Mouse (Mus musculus) embryonic facial prominence, embryonic 14.5 days (tissue): ENCODE data around the gene Bfar. TPM values are rescaled to one million over a fixed set of nuclear protein-coding genes. Genes with fewer than 3 reads are reported as not detected.
"Not testable (repeated sequence)": the region's sequence is repeated elsewhere in the genome, so short reads cannot be mapped to it uniquely, and the experiment has no call there.

Experiments
- ATAC-seq: fragments of 200-750 bp; cut with Nextera tagmentation; 2 replicates; pipeline ENCODE4 v1.8.0; 2017; ENCODE audit warnings: low read depth, moderate number of reproducible peaks, moderate TSS enrichment
- DNase-seq: peaks from one replicate; pipeline ENCODE4 v3.0.0-alpha.2; 2015; ENCODE audit warnings: low spot score
- H3K27ac ChIP-seq: fragments of 300-500 bp; sonication (generic); replicated peaks from 2 replicates; pipeline ENCODE4 v1.5.1; 2014; ENCODE audit warnings: low read depth, mild to moderate bottlenecking, low read length, moderate library complexity
- H3K27me3 ChIP-seq: fragments of 300-500 bp; sonication (generic); replicated peaks from 2 replicates; pipeline ENCODE4 v1.6.1; 2014; ENCODE audit warnings: low read length; ENCODE audit not compliant: control insufficient read depth, insufficient read depth
- H3K36me3 ChIP-seq: fragments of 300-500 bp; sonication (generic); 2 replicates; pipeline ENCODE4 v1.6.1; 2014; ENCODE audit warnings: low read length, mixed read lengths; ENCODE audit not compliant: control insufficient read depth, insufficient read depth
- H3K4me1 ChIP-seq: fragments of 300-500 bp; sonication (generic); 2 replicates; pipeline ENCODE4 v1.6.1; 2014; ENCODE audit warnings: antibody characterized with exemption, low read length; ENCODE audit not compliant: control insufficient read depth, insufficient read depth
- H3K4me2 ChIP-seq: fragments of 300-500 bp; sonication (generic); 2 replicates; pipeline ENCODE4 v1.6.1; 2014; ENCODE audit warnings: low read depth, mild to moderate bottlenecking, low read length, moderate library complexity, mixed read lengths
- H3K4me3 ChIP-seq: fragments of 300-500 bp; sonication (generic); 2 replicates; pipeline ENCODE4 v1.5.1; 2014; ENCODE audit warnings: low read depth, mild to moderate bottlenecking, low read length
- H3K9ac ChIP-seq: fragments of 300-500 bp; sonication (generic); 2 replicates; pipeline ENCODE4 v1.6.1; 2014; ENCODE audit warnings: low read depth, mild to moderate bottlenecking, low read length, moderate library complexity, mixed read lengths
- H3K9me3 ChIP-seq: fragments of 300-500 bp; sonication (generic); 2 replicates; pipeline ENCODE4 v1.6.1; 2016; ENCODE audit warnings: low read length; ENCODE audit not compliant: control insufficient read depth
- WGBS: fragments of 180-500 bp; shearing (Covaris S2); extraction: QIAGEN DNeasy Blood & Tissue Kit; methylation state at CpG from one replicate; pipeline ENCODE4 v1.1.7; 2014; 5-methylcytosine and 5-hydroxymethylcytosine counted together
- polyA plus RNA-seq: library from polyadenylated mRNA; unstranded; fragments of >200 nt; fragmentation: Nextera tagmentation; extraction: Ambion mirVana; gene quantifications from 2 replicates; pipeline ENCODE4 v1.2.1, GENCODE M21; 2014

The Bfar gene
- 46.5 and 51.9 TPM in 2 replicates for polyA plus RNA-seq

DNA sequence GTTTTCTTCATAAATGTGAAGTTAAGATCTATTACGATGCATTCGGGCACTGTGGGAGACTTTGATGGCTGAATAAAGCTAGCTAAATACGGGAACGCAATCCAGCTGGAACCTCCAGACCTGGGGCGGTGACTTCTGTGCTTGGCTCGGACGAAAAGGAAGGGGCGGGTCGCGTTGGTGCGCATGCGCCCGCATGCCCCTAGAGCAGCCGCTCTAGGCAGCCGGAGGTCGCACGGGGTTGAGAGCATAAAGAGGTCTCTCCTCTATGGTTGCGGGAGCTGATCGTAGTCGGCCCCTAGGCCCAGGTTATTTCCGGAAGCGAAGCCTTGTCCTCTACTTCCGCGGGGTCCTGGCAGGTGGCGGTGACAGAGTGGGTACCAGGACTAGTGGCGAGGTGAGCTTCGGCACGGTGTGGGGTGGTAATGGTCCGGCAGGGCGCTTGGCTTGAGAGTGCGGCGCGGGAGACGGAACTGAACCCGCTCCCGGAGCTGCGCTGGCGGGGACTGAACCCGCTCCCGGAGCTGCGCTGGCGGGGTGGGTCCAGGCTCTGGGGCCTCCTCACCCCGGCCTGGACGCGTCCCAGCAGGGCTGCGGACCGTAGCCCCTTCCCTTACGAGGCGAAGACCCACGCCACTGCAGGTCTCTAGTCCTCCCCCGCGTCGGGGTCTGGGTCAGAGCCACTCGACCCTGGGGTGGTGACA, at the start of gene Bfar, which contains the start of gene 3110001I22Rik:
Gene Bfar, plus strand, starts transcription at position 174 of the 701 bp plus-strand sequence.
Gene 3110001I22Rik, plus strand, starts transcription at position 245 of the 701 bp plus-strand sequence.
- H3K9me3 ChIP-seq, result no peaks in the 10 kb centered on the region
- WGBS, result 0% methylated on average over 41 of the region's 54 CpGs

DNA sequence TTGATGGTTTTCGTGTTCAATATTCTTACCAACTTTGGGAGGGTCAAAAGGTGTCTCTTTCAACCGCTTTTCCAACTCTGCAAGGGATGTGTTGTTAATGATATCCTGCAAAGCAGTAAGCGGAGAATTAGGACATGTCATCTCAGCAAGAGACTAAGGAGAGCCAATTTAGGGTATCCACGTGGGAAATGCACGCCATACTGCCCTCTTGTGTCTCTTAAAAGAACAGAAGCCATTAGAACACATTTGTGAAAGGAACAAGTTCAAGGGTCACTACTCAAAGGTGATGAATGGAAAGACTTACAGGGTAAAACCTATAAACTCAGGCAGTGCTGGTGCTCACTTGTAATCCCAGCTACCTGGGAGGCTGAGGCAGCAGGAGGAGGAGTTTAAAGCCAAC, 43.3 kb upstream of the Bfar start:
- 0 out of 2 replicates have a peak, but pooled peaks cover 3% of the 10 kb centered on the region for H3K9me3 ChIP-seq
- DNase-seq (peak; percentile 22), ATAC-seq (no peak)
- WGBS, result 52% methylated on average over 5 of the region's 5 CpGs
- H3K27me3 ChIP-seq, result no peaks in the 10 kb centered on the region
- no peak overlapping the region for H3K4me2 ChIP-seq
- peaks cover 65% of the 10 kb centered on the region for H3K36me3 ChIP-seq
- H3K4me1 ChIP-seq, result no peaks in the 10 kb centered on the region
- no peak overlapping the region for H3K27ac ChIP-seq
- H3K4me3 ChIP-seq, result no peak overlapping the region
- H3K9ac ChIP-seq, result no peak overlapping the region

More for the DNA sequence above, at the start of gene Bfar, which contains the start of gene 3110001I22Rik:
- Histone ChIP-seq H3K27ac (peak within 1 kb of the TSS; percentile 91), H3K9ac (peak within 1 kb of the TSS; percentile 93), H3K4me3 (peak within 1 kb of the TSS; percentile 98), H3K36me3 (peaks cover 6% of the 10 kb centered on the region), H3K4me2 (peak within 1 kb of the TSS; percentile 74), H3K4me1 (peaks cover 7% of the 10 kb centered on the region), H3K27me3 (no peaks in the 10 kb centered on the region)
- DNase-seq (peak; percentile 98), ATAC-seq (peak; percentile 95)

DNA sequence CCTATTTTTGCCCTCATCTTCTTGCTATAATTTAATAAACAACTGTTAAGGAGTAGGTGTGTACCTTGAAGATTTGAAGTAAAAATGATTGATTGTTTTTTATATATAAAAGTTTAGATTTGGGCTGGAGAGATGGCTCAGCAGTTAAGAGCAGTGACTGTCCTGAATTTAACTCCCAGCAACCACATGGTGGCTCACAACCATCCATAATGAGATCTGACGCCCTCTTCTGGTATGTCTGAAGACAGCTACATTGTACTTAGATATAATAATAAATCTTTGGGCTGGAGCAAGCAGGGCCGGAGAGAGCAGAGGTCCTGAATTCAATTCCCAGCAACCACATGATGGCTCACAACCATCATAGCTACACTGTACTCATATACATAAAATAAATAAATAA, 33.5 kb upstream of the Bfar start:
- DNase-seq, H3K9ac ChIP-seq, ATAC-seq, H3K4me3 ChIP-seq, H3K4me2 ChIP-seq, H3K27me3 ChIP-seq, H3K9me3 ChIP-seq, H3K27ac ChIP-seq, H3K4me1 ChIP-seq: not testable (repeated sequence)
- 60% methylated on average over 2 of the region's 2 CpGs for WGBS
- peaks cover 56% of the 10 kb centered on the region for H3K36me3 ChIP-seq

DNA sequence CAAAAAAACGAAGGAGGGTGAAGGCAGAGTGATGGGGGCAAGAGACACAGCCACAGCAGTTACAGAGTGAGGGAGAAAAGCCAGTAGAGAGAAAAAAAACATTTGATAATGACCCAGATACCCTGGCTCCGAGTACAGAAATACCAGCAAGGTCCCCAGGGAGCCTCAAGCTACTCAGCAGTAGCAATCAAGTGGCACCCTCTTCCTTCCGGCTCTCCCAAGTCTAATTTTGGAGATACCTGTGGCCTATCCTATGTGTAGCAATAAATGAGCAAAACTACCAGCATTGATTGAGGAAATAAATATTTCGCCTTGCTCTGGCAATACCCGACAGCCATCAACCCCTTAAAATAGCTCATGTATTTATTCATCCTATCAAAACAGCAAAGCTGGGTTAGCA, 32.1 kb upstream of the Bfar start:
- ATAC-seq, result no peak
- Histone ChIP-seq H3K27me3 (no peaks in the 10 kb centered on the region), H3K4me2 (no peak overlapping the region), H3K27ac (no peak overlapping the region), H3K4me3 (no peak overlapping the region), H3K36me3 (peaks cover 52% of the 10 kb centered on the region), H3K9me3 (no peaks in the 10 kb centered on the region), H3K4me1 (no peaks in the 10 kb centered on the region), H3K9ac (no peak overlapping the region)
- 77% methylated on average over 5 of the region's 5 CpGs for WGBS
- no peak for DNase-seq

DNA sequence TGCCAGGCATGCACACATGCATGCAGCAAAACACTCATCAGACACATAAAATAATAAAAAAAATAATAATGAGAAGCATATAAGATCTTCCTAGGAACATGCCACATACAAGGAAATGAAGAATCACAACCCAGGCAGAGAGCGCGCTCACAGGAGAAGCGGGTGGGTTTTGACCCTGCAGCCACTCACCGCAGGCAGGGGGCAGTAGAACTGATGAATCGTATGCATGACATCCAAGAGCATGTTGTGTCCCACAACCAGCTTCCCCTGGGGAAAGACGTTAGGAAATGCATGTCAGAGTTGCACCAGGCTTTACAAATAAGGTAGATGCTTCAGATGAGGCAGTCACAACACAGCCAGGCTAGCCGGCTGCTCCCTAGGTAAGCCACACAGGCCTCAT, 31.6 kb upstream of the Bfar start:
- ATAC-seq (no peak), DNase-seq (no peak)
- Histone ChIP-seq H3K4me2 (no peak overlapping the region), H3K36me3 (peaks cover 52% of the 10 kb centered on the region), H3K27ac (no peak overlapping the region), H3K4me3 (no peak overlapping the region), H3K9ac (no peak overlapping the region), H3K27me3 (no peaks in the 10 kb centered on the region), H3K9me3 (no peaks in the 10 kb centered on the region), H3K4me1 (no peaks in the 10 kb centered on the region)
- WGBS, result 79% methylated on average over 7 of the region's 7 CpGs

DNA sequence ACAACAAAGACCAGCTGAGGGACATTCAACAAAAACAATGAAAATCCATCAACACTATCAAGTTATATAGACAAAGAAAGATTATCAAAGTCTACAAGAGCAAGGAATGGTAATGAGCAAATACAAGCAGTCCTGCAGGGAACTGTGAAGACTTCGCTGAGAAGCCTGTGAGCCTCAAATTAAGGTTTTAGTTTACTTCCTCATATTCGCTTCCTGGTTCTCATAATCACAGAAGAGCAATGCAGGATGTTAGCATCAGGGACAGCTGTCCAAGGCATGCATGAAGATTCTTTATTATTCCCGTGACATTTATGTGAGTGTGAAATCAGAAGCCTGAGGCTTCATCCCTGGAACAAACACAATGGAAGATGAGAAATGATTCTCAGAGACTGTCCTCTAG, 27.2 kb upstream of the Bfar start:
- Histone ChIP-seq H3K9me3 (no peaks in the 10 kb centered on the region), H3K4me3 (no peak overlapping the region), H3K36me3 (peaks cover 40% of the 10 kb centered on the region), H3K4me2 (no peak overlapping the region), H3K9ac (no peak overlapping the region), H3K27me3 (no peaks in the 10 kb centered on the region), H3K4me1 (no peaks in the 10 kb centered on the region), H3K27ac (no peak overlapping the region)
- DNase-seq (no peak), ATAC-seq (no peak)
- 72% methylated on average over 3 of the region's 3 CpGs for WGBS

DNA sequence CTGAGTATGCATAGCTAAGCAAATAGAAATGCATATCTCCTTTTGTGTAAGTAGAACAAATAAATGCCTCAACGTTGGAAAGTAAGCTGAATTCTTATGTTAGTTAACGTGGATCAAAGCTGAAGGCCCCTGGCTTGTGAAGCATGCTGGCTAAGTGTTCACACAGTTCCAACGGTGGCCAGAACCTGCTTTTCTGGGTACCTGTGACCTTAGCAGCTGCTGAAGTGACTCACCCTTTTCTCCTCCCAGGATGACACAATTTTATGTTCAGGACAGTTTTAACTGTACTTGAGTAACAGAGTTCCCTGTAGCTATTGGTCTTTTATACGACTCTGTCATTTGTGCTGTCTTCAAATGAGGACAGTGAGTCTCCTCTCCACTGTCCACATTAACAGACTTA, 25.7 kb upstream of the Bfar start:
- Histone ChIP-seq H3K27ac (no peak overlapping the region), H3K36me3 (peaks cover 50% of the 10 kb centered on the region), H3K4me3 (no peak overlapping the region), H3K9ac (no peak overlapping the region), H3K4me1 (no peaks in the 10 kb centered on the region), H3K9me3 (no peaks in the 10 kb centered on the region), H3K4me2 (no peak overlapping the region), H3K27me3 (no peaks in the 10 kb centered on the region)
- ATAC-seq, result no peak
- 85% methylated on average over 4 of the region's 4 CpGs for WGBS
- peak; percentile 7 for DNase-seq

DNA sequence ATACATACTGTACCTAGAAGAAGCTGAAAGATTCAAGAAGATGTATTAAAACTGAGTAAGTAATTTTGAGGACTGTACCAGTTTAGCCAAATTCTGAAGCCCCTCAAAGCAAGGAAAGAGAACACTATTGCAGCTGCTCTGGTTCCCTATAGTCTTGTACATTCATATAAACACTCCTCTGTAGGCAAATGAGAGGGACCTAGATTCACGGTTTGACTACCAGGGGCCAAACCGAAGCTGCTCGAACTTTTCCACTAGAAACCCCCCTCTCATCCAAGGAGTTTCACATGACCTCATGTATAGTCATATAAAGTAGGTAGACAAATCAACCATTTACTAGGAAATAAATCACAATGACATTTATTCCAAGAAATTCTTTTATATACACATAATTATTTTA, 12.8 kb upstream of the Bfar start:
- no peak for DNase-seq
- H3K9me3 ChIP-seq, result no peaks in the 10 kb centered on the region
- H3K4me3 ChIP-seq, result no peak overlapping the region
- no peak overlapping the region for H3K27ac ChIP-seq
- H3K9ac ChIP-seq, result no peak overlapping the region
- H3K27me3 ChIP-seq, result no peaks in the 10 kb centered on the region
- no peaks in the 10 kb centered on the region for H3K4me1 ChIP-seq
- H3K36me3 ChIP-seq, result peaks cover 72% of the 10 kb centered on the region
- H3K4me2 ChIP-seq, result no peak overlapping the region
- 93% methylated on average over 3 of the region's 3 CpGs for WGBS
- ATAC-seq, result no peak

DNA sequence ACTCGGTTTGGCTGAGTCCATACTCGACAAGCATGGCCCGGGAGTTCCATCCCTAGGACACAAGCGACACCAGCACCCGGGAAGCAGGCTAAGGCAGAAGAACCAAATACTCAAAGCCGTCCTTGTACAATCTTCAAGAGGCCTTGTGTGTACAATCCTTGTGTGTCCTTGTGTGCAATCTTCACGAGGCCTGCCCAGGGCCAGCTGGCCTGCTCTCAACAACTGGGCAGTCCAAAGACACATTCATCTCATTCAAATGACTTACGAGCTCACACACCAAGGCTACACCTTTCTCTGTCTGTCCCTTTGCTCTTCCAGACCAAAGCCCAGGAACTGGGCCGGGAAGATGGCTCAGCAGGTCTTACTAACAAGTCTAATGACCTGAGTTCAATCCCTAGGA, 10.9 kb upstream of the Bfar start:
- DNase-seq, result no peak

More for the DNA sequence above, 10.9 kb upstream of the Bfar start:
- no peak overlapping the region for H3K4me3 ChIP-seq
- no peak for ATAC-seq
- no peak overlapping the region for H3K27ac ChIP-seq
- no peak overlapping the region for H3K4me2 ChIP-seq
- no peaks in the 10 kb centered on the region for H3K4me1 ChIP-seq
- H3K9me3 ChIP-seq, result no peaks in the 10 kb centered on the region
- H3K9ac ChIP-seq, result no peak overlapping the region
- no peaks in the 10 kb centered on the region for H3K27me3 ChIP-seq
- 93% methylated on average over 9 of the region's 9 CpGs for WGBS
- peaks cover 72% of the 10 kb centered on the region for H3K36me3 ChIP-seq
